Mouse (Mus musculus) lung, adult 18-20 months (tissue): ENCODE measurements around the gene Rrp12.

Source experiments
- DNase-seq, 2 experiments: peaks; one replicate each; pipeline ENCODE4 v3.0.0; 2022; ENCODE audit warnings: mixed read lengths in 2 of 2

Rrp12 gene

DNA sequence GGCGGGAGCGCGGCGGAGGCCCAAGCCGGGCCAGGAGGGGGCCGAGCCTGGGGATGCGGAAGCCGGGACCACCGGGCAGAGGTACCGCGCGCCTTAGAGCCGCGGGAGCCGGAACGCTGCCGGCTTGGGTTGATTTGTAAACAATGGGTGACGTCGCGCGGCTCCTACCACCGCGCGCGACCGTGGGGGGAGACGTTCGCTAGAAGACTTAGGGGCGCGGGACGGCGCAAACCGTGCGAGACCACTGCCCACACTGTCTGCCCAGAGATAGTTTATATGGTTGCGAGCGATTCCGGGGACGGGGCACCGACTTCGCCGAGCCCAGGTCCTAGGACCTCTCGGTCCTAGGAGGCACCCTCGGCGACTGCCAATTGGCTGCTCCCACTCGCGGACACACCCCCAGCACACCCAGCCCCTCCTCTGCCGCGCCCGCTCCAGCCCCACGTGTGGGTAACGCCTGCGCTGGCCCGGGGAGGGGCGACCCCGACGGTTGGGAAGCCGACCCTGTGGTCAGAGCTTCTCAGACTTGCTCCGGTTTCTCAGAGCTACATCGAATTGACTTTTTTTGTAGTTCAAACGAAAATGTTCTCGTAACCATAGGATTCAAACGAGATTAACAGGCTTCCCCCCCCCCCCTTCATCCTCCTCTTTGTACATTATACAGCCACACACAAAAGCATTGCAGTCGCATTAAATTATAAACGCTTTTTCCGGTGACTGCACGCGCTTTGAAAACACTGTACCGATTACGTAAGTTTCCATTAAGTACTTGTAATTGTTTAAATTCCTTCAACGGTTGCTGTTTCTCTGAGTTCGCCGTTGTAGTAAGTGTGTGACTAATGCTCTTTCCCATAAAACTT lies 47.8 kb downstream of the Rrp12 start, which contains the start of gene Frat2:
Frat2 (minus strand) TSS at position 141 of the 860 bp plus-strand sequence.
- peak; percentile 90 for DNase-seq

DNA sequence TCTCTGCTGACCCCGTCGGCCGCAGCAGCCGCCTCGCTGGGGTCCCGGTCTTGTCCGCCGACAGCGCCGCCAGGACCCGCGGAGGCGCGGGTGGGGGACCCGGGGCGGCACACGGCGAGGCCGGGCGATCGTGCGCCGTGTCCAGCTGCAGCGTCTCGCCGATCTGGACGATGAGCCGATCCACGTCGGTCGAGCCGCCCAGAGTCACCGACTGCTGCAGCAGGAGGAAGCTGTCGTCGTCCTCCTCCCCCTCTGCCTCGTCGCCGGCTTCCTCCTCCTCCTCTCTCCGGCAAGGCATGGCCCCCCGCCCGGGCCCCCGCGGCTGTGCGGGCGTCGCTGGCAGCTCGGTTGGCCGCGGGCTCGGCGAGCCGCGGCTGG lies 48.4 kb downstream of the Rrp12 start:
- peak in 1 of 2 experiments; percentile 38 for DNase-seq

DNA sequence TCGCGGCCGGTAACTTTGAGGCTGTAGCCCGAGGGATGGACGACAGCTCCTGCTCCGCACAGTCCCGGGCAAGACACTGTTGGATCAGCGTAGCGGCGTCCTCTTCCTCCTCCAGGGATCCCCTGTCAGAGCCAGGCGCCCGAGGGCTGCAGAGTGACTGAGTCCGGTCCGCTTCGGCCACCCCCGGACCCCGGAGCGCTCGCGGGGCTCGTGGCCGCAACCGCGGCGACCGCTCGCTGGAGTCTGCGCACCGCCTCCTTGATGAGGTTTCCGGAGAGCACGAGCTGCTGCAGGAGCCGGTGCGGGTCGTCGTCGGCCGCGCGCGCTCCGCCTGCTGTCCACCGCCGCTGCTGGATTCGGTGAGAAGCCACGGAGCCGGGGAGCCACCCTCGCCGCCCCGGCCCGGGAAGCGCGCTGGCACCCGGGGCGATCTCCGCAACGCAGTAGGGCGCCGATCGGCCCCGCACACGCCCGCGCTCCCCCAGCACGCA lies 48.8 kb downstream of the Rrp12 start:
- peak; percentile 30 to 36 for DNase-seq

DNA sequence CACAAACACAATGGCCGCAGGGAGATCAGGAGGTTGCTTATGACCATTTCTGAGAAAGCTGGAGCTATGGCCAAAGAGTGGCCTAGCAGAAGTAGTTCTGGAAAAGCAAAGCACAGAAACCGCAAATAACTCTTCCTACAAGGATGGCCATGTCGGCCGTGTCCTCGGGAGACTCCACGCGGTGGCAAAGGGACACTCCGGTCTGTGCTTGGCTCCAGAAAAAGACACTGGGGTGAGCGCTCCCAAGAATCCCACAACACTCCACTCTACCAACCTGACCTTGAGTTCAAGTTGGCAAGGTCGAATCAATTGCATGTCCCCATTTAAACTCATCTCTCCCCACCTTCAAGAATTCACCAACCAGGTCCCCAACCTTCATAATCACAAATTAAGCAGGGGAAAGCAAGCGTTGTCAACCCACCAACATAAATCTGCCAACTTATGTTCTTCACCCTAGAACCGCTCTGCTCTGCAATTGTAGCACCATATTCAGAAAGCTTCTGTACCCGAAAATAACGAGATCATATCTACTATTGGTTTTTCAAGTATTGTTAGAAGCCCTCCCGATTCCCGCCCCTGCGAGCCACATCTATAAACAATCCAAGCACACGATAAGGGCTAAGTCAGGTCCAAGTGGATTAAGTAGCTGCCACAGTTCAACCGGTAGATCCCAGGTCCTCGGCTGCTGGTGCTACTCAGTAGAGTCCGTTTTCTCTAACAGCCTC lies 49.4 kb downstream of the Rrp12 start:
- no peak for DNase-seq

DNA sequence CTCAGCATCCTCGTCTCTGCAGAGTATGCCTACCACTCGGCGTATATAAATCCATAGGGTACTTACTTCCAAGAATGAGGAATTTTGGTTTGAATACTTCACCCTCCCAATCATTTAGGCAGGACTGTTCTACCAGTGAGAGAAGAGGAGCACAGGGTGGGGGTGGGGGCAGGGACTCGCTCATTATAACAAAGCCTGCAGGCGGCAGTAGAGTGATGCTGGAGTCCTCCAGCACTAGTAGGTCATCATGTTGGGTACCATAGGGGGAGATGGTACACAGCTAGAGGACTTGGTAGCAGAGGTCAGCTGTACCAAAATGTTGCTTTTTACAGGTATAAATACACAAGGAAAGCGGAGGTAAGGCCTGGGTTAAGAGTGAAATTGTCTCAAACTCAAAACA lies 51.6 kb downstream of the Rrp12 start:
- DNase-seq: no peak

DNA sequence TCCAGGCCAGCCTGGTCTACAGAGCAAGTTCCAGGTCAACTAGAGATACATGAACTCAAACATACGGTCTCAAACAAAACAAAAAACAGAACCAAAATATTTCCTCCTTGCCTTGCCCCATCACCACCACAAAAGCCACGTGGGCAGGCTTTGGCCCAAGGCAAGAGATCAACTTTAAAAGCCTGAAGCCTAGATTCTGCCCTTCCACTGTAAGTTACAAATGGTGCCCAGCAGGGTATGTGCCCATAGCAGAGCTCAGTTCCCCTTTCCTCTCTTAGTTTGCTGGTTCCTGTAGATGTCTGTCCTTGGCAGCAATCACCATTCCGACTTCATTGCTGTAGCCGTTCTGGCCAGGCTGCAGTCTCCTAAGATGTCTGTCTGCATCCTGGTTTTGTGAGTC lies 53.3 kb downstream of the Rrp12 start:
- no peak for DNase-seq

DNA sequence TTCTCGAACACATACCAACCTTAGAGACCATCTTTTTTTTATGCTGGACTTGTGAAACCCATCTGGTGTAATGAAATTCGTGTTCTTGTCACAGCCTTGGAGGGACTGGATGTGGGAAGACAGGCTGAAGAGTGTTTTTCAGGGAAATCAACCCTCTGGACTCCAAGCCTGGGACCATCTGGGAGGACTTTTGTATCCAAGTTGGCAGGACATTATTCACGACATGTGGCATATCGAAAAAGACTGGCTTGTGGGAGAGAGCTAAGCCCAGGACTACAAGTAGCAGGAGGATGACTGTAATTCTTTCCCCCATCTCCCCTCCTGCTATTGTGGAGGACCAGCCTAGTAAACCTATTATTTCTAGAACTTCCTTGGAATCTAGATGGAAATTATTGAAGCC lies 53.8 kb downstream of the Rrp12 start:
- DNase-seq: no peak

DNA sequence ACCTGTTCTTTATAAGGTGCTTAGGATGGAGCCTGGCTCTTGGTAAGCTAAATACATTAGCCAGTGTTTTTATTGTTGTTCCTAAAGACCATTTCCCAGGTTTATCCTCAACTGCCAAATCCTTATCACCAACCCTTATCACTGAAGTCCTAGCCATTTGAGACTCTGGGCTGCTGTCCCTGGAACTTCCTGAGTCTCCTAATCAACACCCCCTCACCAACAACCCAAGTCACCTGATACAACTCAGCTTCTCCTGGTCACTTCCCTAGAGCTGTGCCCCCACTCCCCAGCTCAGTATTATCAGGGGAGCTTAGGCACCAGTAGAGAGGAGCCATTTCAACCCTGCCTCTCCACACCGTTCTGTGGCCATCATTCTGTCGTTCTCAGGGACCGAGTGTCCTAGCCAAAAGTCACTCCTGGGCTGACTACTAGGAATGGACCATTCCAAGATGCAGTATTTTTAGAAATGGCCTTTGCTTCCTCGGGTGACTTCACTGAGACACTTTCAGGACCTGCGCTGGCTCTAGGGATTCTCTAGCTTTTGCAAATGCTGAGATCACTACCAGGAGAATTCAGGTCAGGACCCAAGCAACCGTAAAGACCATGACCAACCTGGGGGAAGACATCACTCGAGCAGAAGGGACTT lies 54.7 kb downstream of the Rrp12 start:
- DNase-seq: no peak

DNA sequence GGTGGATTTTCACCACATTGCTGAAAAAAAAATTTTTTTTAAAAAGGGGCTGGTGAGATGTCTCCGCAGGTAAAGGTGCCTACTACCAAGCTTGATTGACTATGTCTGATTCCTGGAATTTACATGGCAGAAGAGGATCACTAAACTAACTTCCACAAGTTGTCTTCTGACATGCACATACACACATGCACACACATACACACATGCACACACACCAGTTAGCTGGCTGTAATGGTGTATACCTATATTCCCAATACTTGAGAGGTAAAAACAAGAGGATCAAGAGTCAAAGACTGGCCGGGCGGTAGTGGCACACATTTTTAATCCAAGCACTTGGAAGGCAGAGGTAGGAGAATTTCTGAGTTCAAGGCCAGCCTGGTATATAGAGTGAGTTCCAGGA lies 56.3 kb downstream of the Rrp12 start:
- no peak for DNase-seq

DNA sequence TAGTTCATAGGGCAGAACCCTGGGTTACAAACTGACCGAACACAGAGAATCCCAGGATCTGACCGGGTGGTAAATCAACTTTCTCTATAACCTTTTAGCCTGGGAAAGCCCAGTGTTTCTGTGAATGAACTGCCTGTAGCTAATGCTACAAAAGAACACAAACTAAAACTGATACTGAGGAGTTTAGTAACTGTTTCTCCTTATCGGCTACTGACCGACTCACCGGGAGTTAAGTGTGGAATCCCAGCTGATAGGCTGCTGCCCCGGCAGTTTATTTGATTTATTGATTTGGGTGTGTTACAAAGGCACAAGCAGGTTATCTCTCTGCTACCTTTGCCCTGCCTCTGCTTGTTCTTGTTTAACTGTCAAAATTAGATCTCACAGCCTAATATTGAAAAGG lies 57.2 kb downstream of the Rrp12 start:
- no peak for DNase-seq

DNA sequence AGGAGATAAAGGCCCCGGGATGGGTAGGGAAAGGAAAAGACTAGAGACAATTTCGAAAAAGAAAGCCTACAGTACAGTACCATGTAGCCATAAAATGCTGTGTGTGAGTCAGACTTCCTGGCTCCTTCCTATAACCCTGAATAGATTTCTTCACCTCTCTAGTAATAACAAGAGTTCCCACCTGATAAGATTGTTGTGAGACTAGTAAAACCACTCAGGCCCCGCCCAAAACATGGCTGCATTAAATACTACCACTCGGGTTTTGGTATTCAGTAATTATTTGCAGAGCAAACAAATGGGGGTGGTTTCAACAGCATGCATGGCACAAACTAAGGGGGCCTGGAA lies 58.1 kb downstream of the Rrp12 start:
- DNase-seq: peak; percentile 75 to 81

DNA sequence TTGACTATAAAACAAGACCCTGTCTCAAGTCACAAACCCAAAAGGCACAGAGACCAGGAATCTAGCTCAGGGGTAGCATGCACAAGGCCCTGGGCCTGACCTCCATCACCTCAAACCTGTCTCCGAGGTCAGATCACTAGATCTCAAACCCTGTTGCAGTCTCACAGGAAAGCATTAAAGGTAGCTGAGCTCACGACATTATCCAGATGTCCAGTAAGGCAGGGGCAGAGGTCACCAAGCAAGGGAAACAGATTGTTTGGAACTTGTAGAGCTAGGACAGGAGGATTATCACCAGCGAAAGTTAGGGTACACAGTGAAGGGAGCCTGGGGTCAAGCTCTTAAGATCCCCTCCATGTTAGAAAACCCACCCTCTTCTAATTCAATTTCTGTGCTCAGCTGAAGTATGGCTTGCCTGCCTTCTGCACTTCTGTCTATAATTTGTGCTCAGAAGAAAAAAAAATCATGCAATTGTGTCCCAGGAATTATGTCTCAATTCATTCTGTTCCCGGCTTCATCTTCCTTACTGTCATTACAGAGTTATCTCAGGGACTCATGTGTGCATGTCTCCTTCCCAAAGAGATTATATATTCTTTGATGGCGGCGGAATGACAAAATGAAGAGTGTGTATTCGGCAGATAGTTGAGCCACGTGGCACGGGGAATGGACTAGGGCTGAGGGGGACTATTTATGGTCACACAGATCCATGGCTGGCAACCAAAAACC lies 58.6 kb downstream of the Rrp12 start:
- no peak for DNase-seq

DNA sequence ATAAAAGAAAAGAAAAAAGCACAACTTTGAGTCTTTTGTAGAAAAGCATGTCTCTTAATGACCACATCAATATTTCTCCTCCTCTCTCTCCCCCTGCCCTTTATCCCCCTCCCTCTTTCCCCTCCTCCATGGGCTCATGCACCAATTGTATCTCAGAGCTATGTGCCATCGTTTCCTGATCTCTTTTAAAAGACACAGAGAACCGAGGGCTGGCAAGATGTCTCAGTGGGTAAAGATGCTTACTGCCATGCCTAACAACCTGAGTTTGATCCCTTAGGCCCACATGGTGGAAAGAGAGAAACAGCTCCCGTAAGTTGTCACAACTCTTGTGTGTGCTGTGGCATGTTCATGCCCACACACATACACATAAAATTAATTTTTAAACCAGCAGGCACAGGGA lies 59.3 kb downstream of the Rrp12 start:
- DNase-seq: no peak

DNA sequence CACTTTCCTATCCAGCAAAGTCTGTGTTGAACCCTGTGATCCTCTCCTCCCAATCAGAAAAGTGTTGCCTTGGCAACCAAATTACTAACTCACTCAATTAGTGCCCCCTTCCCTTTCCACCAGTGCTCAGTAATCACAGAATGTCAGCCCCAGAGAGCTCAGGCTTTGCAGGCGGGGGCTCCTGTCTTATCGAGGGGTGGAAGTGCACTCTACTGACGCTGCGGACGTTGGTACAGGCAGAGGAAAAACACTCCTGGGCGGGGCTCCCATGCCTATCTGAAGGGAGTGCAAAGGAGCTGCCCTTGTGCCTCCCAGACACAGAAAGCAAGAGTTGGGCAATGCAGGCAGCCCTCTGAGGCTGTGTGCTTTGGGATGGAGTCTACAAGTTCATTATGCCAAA lies 60.2 kb downstream of the Rrp12 start:
- peak; percentile 46 to 56 for DNase-seq

DNA sequence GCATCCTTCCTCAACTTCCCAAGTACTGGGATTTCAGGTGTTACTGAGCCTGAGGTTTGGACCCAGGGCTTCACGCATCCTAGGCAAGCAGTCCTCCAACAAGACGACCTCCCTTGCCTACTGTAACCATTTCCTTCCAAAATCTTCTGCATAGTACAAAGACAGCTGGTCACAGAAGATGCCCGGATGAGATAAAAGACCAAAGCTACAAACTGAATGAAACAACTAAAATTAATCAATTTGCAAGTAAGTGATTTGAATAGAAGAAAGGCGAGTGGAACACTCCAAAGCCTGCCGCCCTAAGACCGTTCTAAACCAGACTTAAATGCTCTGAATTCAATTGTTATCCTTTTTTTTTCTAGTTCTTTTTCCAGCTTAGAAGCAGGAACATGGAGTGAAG lies 60.6 kb downstream of the Rrp12 start:
- DNase-seq: no peak

DNA sequence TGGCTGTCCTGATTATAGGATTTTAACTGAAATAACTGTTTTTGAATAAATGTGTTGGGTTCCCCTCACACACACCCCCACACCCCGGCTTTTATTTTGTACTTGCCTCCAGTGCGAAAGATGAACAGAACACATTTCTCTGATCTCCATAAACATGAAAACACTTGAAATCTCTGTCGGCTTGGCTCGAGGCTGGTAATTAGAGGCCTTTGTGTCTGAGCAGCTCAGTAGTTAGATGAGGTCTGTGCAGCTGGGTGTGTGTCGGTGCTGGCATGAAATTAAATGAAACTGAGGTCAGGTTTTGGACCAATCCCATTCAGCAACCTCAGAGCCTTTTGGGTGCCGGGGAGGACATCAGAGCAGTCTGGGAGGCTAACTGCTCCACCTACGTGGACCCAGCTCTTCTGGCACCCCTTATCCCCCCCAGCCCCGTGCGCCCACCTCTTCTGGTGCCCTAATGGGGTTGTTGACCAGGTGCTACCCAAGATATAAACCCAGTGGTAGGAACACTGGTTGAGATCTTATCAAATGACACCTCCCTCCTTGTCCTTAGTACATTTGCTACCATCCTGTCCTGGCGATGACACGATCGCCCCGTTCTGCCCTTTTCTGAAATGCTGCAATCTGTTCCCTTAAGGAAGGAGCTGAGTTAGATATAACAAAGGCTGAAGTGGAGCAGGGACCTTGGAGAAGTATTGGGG lies 63.3 kb downstream of the Rrp12 start:
- no peak for DNase-seq

DNA sequence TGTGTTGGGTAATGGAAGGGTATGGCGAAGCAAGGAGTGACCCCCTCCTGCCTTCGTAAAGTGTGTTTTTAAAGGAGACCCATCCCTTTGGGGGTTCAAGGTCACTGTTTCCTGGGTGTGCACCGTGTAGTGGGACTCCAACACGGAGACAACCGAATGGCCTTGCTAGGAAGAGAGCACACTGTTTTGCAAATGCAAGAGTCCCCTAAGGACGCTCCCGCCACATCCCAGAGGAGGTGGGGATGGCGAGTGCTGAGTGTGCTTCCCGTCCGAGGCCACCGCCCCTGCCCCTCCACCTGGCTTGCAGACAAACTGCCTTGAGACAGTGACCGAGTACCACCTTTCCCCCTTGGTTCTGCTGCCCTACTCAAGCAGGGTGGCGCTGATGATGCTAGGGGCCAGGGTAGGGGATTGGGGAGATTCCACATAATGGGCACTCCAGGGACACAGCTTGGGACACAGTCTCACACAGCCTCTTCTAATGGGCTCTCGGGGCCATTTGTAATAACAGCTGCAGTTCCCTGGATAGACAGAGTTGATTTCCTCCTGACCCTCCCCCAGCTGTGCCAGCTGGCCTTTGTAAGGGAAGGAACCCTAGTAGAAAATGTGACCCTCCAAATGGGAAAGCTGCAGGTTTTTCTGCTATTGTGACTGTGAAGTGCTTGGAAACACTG lies 64.1 kb downstream of the Rrp12 start:
- DNase-seq: no peak

DNA sequence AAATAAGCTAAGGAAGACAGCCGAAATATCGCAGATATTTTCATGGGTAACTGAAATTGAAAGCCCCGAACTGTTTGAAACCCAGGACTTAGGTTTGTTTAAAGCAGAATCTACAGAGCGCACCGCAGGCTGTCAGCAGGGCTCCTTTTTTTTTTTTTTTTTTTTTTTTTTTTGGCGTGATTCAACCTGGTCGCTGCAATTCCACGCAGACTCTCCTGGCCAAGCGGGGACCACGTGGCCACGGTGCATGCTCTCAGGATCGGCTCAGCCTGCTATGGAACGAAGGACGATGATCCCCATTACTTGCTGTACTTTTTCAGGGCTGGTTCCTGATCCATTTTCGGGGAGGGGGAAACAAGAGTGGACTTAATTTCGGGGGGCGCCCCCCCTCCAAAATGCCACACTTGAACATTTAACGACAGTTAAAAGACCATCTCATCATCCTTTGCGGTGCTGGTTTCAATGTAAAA lies 64.8 kb downstream of the Rrp12 start:
- no peak for DNase-seq

DNA sequence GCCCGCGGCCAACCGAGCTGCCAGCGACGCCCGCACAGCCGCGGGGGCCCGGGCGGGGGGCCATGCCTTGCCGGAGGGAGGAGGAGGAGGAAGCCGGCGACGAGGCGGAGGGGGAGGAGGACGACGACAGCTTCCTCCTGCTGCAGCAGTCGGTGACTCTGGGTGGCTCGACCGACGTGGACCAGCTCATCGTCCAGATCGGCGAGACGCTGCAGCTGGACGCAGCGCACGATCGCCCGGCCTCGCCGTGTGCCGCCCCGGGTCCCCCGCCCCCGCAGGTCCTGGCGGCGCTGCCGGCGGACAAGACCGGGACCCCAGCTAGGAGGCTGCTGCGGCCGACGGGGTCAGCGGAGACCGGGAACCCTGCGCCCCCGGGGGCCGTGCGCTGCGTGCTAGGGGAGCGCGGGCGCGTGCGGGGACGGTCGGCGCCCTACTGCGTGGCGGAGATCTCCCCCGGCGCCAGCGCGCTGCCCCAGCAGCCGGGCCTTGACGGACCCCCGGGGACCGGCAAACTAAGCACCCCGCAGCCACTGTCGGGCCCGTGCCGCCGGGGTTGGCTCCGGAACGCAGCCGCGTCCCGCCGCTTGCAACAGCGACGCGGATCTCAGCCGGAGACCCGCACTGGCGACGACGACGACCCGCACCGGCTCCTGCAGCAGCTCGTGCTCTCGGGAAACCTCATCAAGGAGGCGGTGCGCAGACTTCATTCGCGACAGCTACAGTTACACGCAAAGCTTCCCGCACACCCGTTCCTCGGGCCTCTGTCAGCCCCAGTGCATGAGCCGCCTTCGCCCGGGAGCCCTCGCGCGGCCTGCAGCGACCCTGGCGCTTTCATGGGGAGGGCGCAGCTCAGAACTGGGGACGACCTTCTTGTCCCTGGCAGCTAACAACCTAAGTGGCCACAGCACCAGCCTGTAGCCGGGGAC lies 65.6 kb downstream of the Rrp12 start:
- peak in 1 of 2 experiments; percentile 37 for DNase-seq

DNA sequence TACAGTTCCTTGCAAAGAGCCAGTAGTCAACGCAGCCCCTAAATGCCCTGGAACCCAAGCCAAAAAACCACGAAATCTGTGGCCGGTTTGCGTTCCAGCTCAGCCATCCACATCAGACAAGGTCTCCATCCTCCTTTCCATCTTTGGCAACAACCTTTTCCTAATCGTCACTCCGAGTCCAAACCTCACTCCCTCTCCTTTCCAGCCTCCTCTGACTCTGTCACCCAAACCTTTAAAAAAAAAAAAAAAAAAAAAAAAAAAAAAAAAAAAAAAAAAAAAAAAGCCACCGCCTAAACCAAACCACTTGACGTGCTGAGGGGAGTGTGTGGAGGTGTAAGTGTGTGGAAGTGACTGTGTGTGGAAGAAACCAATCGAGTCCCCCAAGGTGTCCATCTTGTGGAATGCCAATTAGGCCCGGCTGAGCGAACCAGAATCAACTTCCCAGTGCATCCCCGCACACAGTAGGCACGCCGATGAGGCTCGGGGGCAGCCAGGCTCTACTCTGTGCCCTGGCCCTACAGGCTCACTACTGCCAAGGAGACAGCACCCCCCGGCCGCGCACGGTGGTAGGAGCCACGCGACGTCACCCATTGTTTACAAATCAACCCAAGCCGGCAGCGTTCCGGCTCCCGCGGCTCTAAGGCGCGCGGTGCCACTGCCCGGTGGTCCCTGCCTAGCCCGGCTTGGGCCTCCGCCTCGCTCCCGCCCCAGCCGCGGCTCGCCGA lies 66.4 kb downstream of the Rrp12 start, which contains the start of gene Frat1:
Frat1 (plus strand) TSS at position 590 of the 725 bp plus-strand sequence.
- DNase-seq: peak; percentile 86 to 88
